Mouse (Mus musculus): Measurements from ENCODE around the gene Srgap3. TPM values are rescaled to one million over a fixed set of nuclear protein-coding genes. Genes with fewer than 3 reads are reported as not detected.

Gene Srgap3
- polyA plus RNA-seq, 1 experiment, result 5.8 TPM

- WGBS, result 91% methylated on average over 7 of the region's 7 CpGs
- Histone ChIP-seq H3K36me3 (ENCODE audit: control insufficient read depth, insufficient read depth, low read length) (no peaks in the 10 kb centered on the region), H3K27ac (ENCODE audit: insufficient read depth, low read depth, low read length) (no peak overlapping the region), H3K4me1 (ENCODE audit: control insufficient read depth, insufficient read depth, low read length) (no peaks in the 10 kb centered on the region), H3K27me3 (replicated peaks; ENCODE audit: control insufficient read depth, insufficient read depth, low read length) (no peaks in the 10 kb centered on the region), H3K4me3 (ENCODE audit: insufficient read depth, low read depth, low read length) (no peak overlapping the region)
- no peak for DNase-seq
- TF ChIP-seq CTCF (conservative IDR thresholded peaks at IDR 0.05; ENCODE audit: insufficient read depth, insufficient read length, low read depth, low read length) (no peak), POLR2A (IDR thresholded peaks at IDR 0.05; ENCODE audit: low read depth, low read length) (no peak)
Observed at GRCm38 (mm10) chr6:112812884-112813283, 134.2 kb downstream of the Srgap3 start.

DNA sequence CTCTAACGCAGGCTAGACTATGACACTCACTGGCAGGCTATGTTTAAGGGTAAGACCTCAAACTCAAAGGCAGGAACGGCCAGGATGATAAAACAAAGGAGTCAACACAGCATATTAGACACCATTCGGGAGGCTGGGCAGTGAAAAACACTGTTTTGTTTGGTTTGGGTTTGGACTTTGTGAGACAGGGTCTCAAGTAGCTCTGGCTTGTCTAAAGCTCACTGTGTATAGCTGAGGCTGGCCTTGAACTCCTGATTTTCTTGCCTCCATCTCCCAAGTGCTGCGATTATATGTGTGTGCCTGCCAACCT is 136.6 kb downstream of the Srgap3 start:
- no peak for TF ChIP-seq CTCF (conservative IDR thresholded peaks at IDR 0.05; ENCODE audit: insufficient read depth, insufficient read length, low read depth, low read length)
- TF ChIP-seq POLR2A (IDR thresholded peaks at IDR 0.05; ENCODE audit: low read depth, low read length), result no peak
- no peaks in the 10 kb centered on the region for H3K27me3 ChIP-seq (replicated peaks; ENCODE audit: control insufficient read depth, insufficient read depth, low read length)
- 93% methylated on average over 4 of the region's 4 CpGs for WGBS
- no peaks in the 10 kb centered on the region for H3K36me3 ChIP-seq (ENCODE audit: control insufficient read depth, insufficient read depth, low read length)
- no peak overlapping the region for H3K27ac ChIP-seq (ENCODE audit: insufficient read depth, low read depth, low read length)
- no peak for DNase-seq
- H3K4me1 ChIP-seq (ENCODE audit: control insufficient read depth, insufficient read depth, low read length), result no peaks in the 10 kb centered on the region
- H3K4me3 ChIP-seq (ENCODE audit: insufficient read depth, low read depth, low read length), result no peak overlapping the region

DNA sequence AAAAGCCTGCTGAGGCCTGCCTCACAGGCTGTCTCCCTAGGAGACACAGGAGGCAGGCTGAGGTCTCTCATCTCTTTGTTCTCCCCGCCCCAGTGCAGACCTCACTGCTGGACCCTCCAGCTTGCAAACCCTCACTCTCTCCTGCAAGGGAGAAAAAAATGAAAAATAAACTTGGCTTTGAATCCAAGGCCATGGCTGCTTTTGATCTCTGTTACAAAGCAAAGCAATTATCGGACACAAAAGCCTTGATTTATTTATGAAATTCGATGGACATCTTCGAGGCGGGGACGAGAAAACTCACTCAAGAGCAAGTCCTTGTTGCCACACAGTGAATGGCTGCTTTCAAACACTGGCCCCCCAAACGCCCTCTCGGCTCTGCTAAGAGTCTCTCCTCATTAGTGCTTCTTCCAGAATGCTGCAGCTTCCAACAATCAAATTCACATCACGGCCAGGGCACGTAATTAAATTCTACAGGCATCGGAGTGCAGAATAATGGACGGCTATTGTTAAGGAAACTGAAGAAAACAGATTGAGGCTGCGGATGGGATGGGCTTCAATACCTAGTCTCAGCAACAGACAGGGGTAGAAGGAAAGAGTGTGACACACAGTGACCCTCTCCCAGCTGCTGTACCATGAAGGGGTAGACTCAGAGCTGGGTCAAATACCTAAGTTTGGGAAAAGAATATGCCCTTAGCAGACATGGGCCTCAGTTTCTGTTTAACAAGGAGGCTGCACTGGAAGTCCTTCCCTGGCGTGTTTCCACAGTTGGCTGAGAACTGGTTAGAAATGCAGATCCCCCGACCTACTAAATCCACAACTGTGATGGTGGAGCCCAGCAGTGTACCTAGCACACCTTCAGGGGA is 137.2 kb downstream of the Srgap3 start:
- no peaks in the 10 kb centered on the region for H3K36me3 ChIP-seq (ENCODE audit: control insufficient read depth, insufficient read depth, low read length)
- whole genome bisulfite sequencing, result 54% methylated on average over 15 of the region's 15 CpGs
- no peak for TF ChIP-seq CTCF (conservative IDR thresholded peaks at IDR 0.05; ENCODE audit: insufficient read depth, insufficient read length, low read depth, low read length)
- no peak for TF ChIP-seq POLR2A (IDR thresholded peaks at IDR 0.05; ENCODE audit: low read depth, low read length)
- no peaks in the 10 kb centered on the region for H3K27me3 ChIP-seq (replicated peaks; ENCODE audit: control insufficient read depth, insufficient read depth, low read length)
- DNase-seq, result no peak
- no peaks in the 10 kb centered on the region for H3K4me1 ChIP-seq (ENCODE audit: control insufficient read depth, insufficient read depth, low read length)
- H3K4me3 ChIP-seq (ENCODE audit: insufficient read depth, low read depth, low read length), result no peak overlapping the region
- no peak overlapping the region for H3K27ac ChIP-seq (ENCODE audit: insufficient read depth, low read depth, low read length)

DNA sequence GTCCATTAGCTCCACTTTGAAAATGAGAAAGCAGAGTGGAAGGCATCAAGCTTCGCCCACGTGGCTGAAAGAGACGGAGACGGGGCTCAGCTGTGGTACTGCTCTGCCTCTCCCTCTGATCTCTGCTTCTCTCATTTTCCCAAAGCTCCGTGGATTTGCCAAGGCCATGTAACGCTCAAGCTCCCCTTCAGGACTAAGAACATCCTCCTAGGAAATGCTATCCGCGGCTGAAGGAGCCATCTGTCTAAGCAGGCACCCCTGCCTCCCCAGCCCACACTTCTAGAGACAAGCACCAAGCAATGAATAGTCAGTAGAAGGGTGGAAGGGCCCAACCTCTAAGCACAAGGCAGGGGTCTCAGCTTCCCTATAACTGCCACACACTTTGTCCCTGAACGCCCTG is 138.3 kb downstream of the Srgap3 start:
- H3K4me3 ChIP-seq (ENCODE audit: insufficient read depth, low read depth, low read length), result no peak overlapping the region
- no peak overlapping the region for H3K27ac ChIP-seq (ENCODE audit: insufficient read depth, low read depth, low read length)
- no peak for TF ChIP-seq CTCF (conservative IDR thresholded peaks at IDR 0.05; ENCODE audit: insufficient read depth, insufficient read length, low read depth, low read length)
- TF ChIP-seq POLR2A (IDR thresholded peaks at IDR 0.05; ENCODE audit: low read depth, low read length), result no peak
- DNase-seq, result no peak
- 71% methylated on average over 9 of the region's 9 CpGs for WGBS
- H3K36me3 ChIP-seq (ENCODE audit: control insufficient read depth, insufficient read depth, low read length), result no peaks in the 10 kb centered on the region
- no peaks in the 10 kb centered on the region for H3K27me3 ChIP-seq (replicated peaks; ENCODE audit: control insufficient read depth, insufficient read depth, low read length)
- no peaks in the 10 kb centered on the region for H3K4me1 ChIP-seq (ENCODE audit: control insufficient read depth, insufficient read depth, low read length)

DNA sequence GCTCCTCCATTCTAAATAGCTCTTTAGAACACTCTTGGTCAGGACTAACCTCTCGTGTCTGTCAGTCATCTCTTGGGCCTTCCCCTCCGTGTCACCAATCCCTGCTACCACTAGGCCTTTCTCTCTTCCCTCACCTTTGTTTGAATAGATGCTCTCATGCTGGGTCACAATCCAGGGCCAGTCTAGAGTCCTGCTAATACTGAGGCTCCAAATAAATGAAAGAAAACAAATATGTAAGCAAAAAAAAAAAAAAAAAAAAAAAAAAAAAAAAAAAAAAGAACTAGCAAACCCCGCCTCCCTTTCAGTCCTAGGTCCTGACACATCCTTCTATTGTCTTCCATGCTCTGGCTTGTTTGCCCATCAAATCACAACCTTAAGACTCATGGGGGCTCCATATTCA is 145.1 kb downstream of the Srgap3 start:
- Histone ChIP-seq H3K27me3 (replicated peaks; ENCODE audit: control insufficient read depth, insufficient read depth, low read length) (no peaks in the 10 kb centered on the region), H3K4me1 (ENCODE audit: control insufficient read depth, insufficient read depth, low read length) (no peaks in the 10 kb centered on the region), H3K36me3 (ENCODE audit: control insufficient read depth, insufficient read depth, low read length) (no peaks in the 10 kb centered on the region), H3K4me3 (ENCODE audit: insufficient read depth, low read depth, low read length) (no peak overlapping the region), H3K27ac (ENCODE audit: insufficient read depth, low read depth, low read length) (no peak overlapping the region)
- no peak for TF ChIP-seq CTCF (conservative IDR thresholded peaks at IDR 0.05; ENCODE audit: insufficient read depth, insufficient read length, low read depth, low read length)
- no peak for TF ChIP-seq POLR2A (IDR thresholded peaks at IDR 0.05; ENCODE audit: low read depth, low read length)
- DNase-seq, result no peak
- WGBS, result 85% methylated on average over 3 of the region's 3 CpGs

DNA sequence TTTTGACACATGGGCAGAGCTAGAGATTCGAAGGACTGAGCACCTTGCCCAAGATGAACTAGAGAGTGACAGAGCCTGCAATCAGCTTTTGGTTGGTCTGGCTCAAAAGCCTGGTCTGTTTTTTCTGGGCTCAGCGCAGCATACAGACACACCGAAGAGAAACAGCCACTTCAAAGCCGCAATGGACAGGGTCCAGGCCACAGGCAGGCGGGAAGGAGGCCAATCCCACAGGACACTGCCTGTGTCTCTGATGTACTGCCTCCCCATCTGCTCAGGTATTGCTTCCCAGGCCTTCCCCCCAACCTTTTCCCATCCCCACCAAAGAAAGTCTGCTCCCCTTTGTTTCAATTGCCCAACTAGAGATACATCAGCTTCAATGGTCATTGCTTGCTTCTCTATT is 148.7 kb downstream of the Srgap3 start:
- no peak for DNase-seq
- no peak overlapping the region for H3K4me3 ChIP-seq (ENCODE audit: insufficient read depth, low read depth, low read length)
- H3K27me3 ChIP-seq (replicated peaks; ENCODE audit: control insufficient read depth, insufficient read depth, low read length), result no peaks in the 10 kb centered on the region
- WGBS, result 77% methylated on average over 5 of the region's 5 CpGs
- H3K27ac ChIP-seq (ENCODE audit: insufficient read depth, low read depth, low read length), result no peak overlapping the region
- no peaks in the 10 kb centered on the region for H3K36me3 ChIP-seq (ENCODE audit: control insufficient read depth, insufficient read depth, low read length)
- no peak for TF ChIP-seq CTCF (conservative IDR thresholded peaks at IDR 0.05; ENCODE audit: insufficient read depth, insufficient read length, low read depth, low read length)
- TF ChIP-seq POLR2A (IDR thresholded peaks at IDR 0.05; ENCODE audit: low read depth, low read length), result no peak
- no peaks in the 10 kb centered on the region for H3K4me1 ChIP-seq (ENCODE audit: control insufficient read depth, insufficient read depth, low read length)

- no peak for DNase-seq
- Histone ChIP-seq H3K4me1 (ENCODE audit: control insufficient read depth, insufficient read depth, low read length) (no peaks in the 10 kb centered on the region), H3K36me3 (ENCODE audit: control insufficient read depth, insufficient read depth, low read length) (no peaks in the 10 kb centered on the region), H3K27ac (ENCODE audit: insufficient read depth, low read depth, low read length) (no peak overlapping the region), H3K4me3 (ENCODE audit: insufficient read depth, low read depth, low read length) (no peak overlapping the region), H3K27me3 (replicated peaks; ENCODE audit: control insufficient read depth, insufficient read depth, low read length) (no peaks in the 10 kb centered on the region)
- TF ChIP-seq POLR2A (IDR thresholded peaks at IDR 0.05; ENCODE audit: low read depth, low read length) (no peak), CTCF (conservative IDR thresholded peaks at IDR 0.05; ENCODE audit: insufficient read depth, insufficient read length, low read depth, low read length) (no peak)
- 19% methylated on average over 2 of the region's 2 CpGs for WGBS
Observed at GRCm38 (mm10) chr6:112796607-112797006, 150.5 kb downstream of the Srgap3 start.

Data from kidney, adult 2 months (tissue).